Mouse (Mus musculus) testis, adult 2 months (tissue): ENCODE measurements around the gene Sult6b1. TPM values are rescaled to one million over a fixed set of nuclear protein-coding genes. Genes with fewer than 3 reads are reported as not detected.

ENCODE experiments used
- H3K27ac ChIP-seq: fragments of 200-500 bp; 2 replicates; pipeline ENCODE4 v1.5.1; 2012; ENCODE audit warnings: low read depth, low read length; ENCODE audit not compliant: control insufficient read depth, insufficient read depth
- H3K27me3 ChIP-seq: fragments of 200-500 bp; 2 replicates; pipeline ENCODE4 v1.6.1; 2012; ENCODE audit warnings: mild to moderate bottlenecking, low read length, moderate library complexity; ENCODE audit not compliant: control insufficient read depth, insufficient read depth
- H3K36me3 ChIP-seq: fragments of 200-500 bp; 2 replicates; pipeline ENCODE4 v1.6.1; 2012; ENCODE audit warnings: mild to moderate bottlenecking, low read length; ENCODE audit not compliant: control insufficient read depth, insufficient read depth
- H3K4me1 ChIP-seq: fragments of 200-500 bp; 2 replicates; pipeline ENCODE4 v1.6.1; 2012; ENCODE audit warnings: low read length; ENCODE audit not compliant: control insufficient read depth, insufficient read depth
- H3K4me3 ChIP-seq: fragments of 200-500 bp; 2 replicates; pipeline ENCODE4 v1.5.1; 2012; ENCODE audit warnings: low read depth, mild to moderate bottlenecking, low read length, moderate library complexity, mixed read lengths; ENCODE audit not compliant: control insufficient read depth
- CTCF ChIP-seq: fragments of 200-500 bp; IDR thresholded peaks from 2 replicates; pipeline ENCODE4 v1.5.1; 2012; ENCODE audit warnings: low read depth, mild to moderate bottlenecking, inconsistent platforms, low read length, moderate library complexity; ENCODE audit not compliant: control insufficient read depth, insufficient read depth, insufficient replicate concordance
- POLR2A ChIP-seq: fragments of 200-500 bp; IDR thresholded peaks from 2 replicates; pipeline ENCODE4 v1.6.1; 2012; ENCODE audit warnings: low read depth, mild to moderate bottlenecking, inconsistent platforms, low read length, moderate library complexity; ENCODE audit not compliant: control insufficient read depth
- polyA plus RNA-seq: library from polyadenylated mRNA; depleted of rRNA; stranded (reverse); fragments of >200 nt; gene quantifications from 2 replicates; pipeline ENCODE4 v1.2.3, GENCODE M21; 2012

Gene Sult6b1
- polyA plus RNA-seq, 1 experiment, result 0.17 TPM

- Histone ChIP-seq H3K4me3 (peak overlapping the region; percentile 100; the same call in 1 of the 2 replicates), H3K27ac (no peak overlapping the region), H3K27me3 (no peaks in the 10 kb centered on the region), H3K36me3 (peaks cover 7% of the 10 kb centered on the region), H3K4me1 (no peaks in the 10 kb centered on the region)
- TF ChIP-seq CTCF (no peak), POLR2A (no peak)
These were observed 29.1 kb upstream of the Sult6b1 start for GRCm38 (mm10) chr17:78935857-78936256.

GRCm38 (mm10) chr17:78917696-78918095 is 10.9 kb upstream of the Sult6b1 start:
- peaks cover 6% of the 10 kb centered on the region for H3K4me1 ChIP-seq
- H3K4me3 ChIP-seq, result no peak overlapping the region

GRCm38 (mm10) chr17:78916899-78917298 is 10.1 kb upstream of the Sult6b1 start:
- Histone ChIP-seq H3K27me3 (no peaks in the 10 kb centered on the region), H3K27ac (peak overlapping the region; percentile 88), H3K4me1 (peaks cover 6% of the 10 kb centered on the region), H3K4me3 (peak overlapping the region; percentile 92), H3K36me3 (peaks cover 5% of the 10 kb centered on the region)
- TF ChIP-seq POLR2A (no peak), CTCF (no peak)

More at GRCm38 (mm10) chr17:78917696-78918095, 10.9 kb upstream of the Sult6b1 start:
- Histone ChIP-seq H3K27me3 (no peaks in the 10 kb centered on the region), H3K27ac (no peak overlapping the region), H3K36me3 (peaks cover 5% of the 10 kb centered on the region)
- no peak for TF ChIP-seq POLR2A
- TF ChIP-seq CTCF, result no peak

- Histone ChIP-seq H3K4me3 (peak within 1 kb of the TSS; percentile 92), H3K4me1 (peaks cover 6% of the 10 kb centered on the region), H3K36me3 (peaks cover 5% of the 10 kb centered on the region), H3K27ac (peak within 1 kb of the TSS; percentile 88), H3K27me3 (no peaks in the 10 kb centered on the region)
- peak; percentile 66 for TF ChIP-seq POLR2A
- TF ChIP-seq CTCF, result no peak
These were observed 9.6 kb upstream of the Sult6b1 start, which contains the start of gene Cebpzos for GRCm38 (mm10) chr17:78916369-78916813. Gene Cebpzos, plus strand, starts transcription at chr17:78916500.

GRCm38 (mm10) chr17:78915772-78916171 is 9.0 kb upstream of the Sult6b1 start:
- peaks cover 6% of the 10 kb centered on the region for H3K4me1 ChIP-seq
- H3K36me3 ChIP-seq, result peaks cover 3% of the 10 kb centered on the region
- peak overlapping the region; percentile 88 for H3K27ac ChIP-seq
- peak overlapping the region; percentile 92 for H3K4me3 ChIP-seq
- TF ChIP-seq CTCF (no peak), POLR2A (no peak)
- no peaks in the 10 kb centered on the region for H3K27me3 ChIP-seq

- Histone ChIP-seq H3K4me1 (peaks cover 6% of the 10 kb centered on the region), H3K4me3 (peak overlapping the region; percentile 30; the same call in 1 of the 2 replicates), H3K36me3 (no peaks in the 10 kb centered on the region), H3K27ac (no peak overlapping the region), H3K27me3 (no peaks in the 10 kb centered on the region)
- TF ChIP-seq CTCF (no peak), POLR2A (no peak)
These were observed 7.1 kb upstream of the Sult6b1 start for GRCm38 (mm10) chr17:78913921-78914320.

GRCm38 (mm10) chr17:78912861-78913281 is 6.1 kb upstream of the Sult6b1 start:
- H3K27me3 ChIP-seq, result no peaks in the 10 kb centered on the region
- peak overlapping the region; percentile 50 for H3K4me3 ChIP-seq
- no peak for TF ChIP-seq POLR2A
- no peak for TF ChIP-seq CTCF
- no peak overlapping the region for H3K27ac ChIP-seq
- H3K36me3 ChIP-seq, result no peaks in the 10 kb centered on the region
- H3K4me1 ChIP-seq, result peaks cover 6% of the 10 kb centered on the region

- H3K4me3 ChIP-seq, result no peak overlapping the region
- no peak for TF ChIP-seq POLR2A
- no peak for TF ChIP-seq CTCF
- H3K36me3 ChIP-seq, result no peaks in the 10 kb centered on the region
- no peaks in the 10 kb centered on the region for H3K27me3 ChIP-seq
- no peak overlapping the region for H3K27ac ChIP-seq
- H3K4me1 ChIP-seq, result peaks cover 5% of the 10 kb centered on the region
These were observed 2.6 kb upstream of the Sult6b1 start for GRCm38 (mm10) chr17:78909374-78909773.
